Mouse (Mus musculus): ENCODE data around the gene Fam102a. TPM values are rescaled to one million over a fixed set of nuclear protein-coding genes. Genes with fewer than 3 reads are reported as not detected.
A peak's percentile ranks its signal among the peaks of the same experiment; 100 is the strongest.

Gene Fam102a
- total and polyA plus RNA-seq, 3 experiments: 7.0 to 9.2 (median 7.1) TPM

GRCm38 (mm10) chr2:32492661-32493060, 42.5 kb upstream of the Fam102a start:
- Histone ChIP-seq H3K79me2 (replicated peaks; ENCODE audit: control insufficient read depth, insufficient read depth, low read length) (no peaks in the 10 kb centered on the region), H3K9ac (ENCODE audit: low read depth, low read length) (no peak overlapping the region), H3K4me3 (no peak overlapping the region), H3K36me3 (ENCODE audit: control insufficient read depth, insufficient read depth, low read length) (no peaks in the 10 kb centered on the region), H3K27ac (no peak overlapping the region), H3K4me1 (ENCODE audit: control insufficient read depth, insufficient read depth, low read length) (peaks cover 7% of the 10 kb centered on the region), H3K27me3 (ENCODE audit: control insufficient read depth, insufficient read depth, low read length) (no peaks in the 10 kb centered on the region)
- intact Hi-C loops (cut with DNase I): no loop called here
- TF ChIP-seq CTCF (IDR thresholded peaks at IDR 0.05) (no peak), POLR2A (IDR thresholded peaks at IDR 0.05; ENCODE audit: insufficient read depth, low read depth, low read length) (no peak), EP300 (IDR thresholded peaks at IDR 0.05; ENCODE audit: insufficient read depth, low read depth, low read length) (no peak)
- WGBS: 81% methylated on average over 2 of the region's 2 CpGs
- DNase-seq: no peak

- Histone ChIP-seq H3K79me2 (replicated peaks; ENCODE audit: control insufficient read depth, insufficient read depth, low read length) (no peaks in the 10 kb centered on the region), H3K27me3 (ENCODE audit: control insufficient read depth, insufficient read depth, low read length) (no peaks in the 10 kb centered on the region), H3K4me3 (no peak overlapping the region), H3K36me3 (ENCODE audit: control insufficient read depth, insufficient read depth, low read length) (no peaks in the 10 kb centered on the region), H3K9ac (ENCODE audit: low read depth, low read length) (no peak overlapping the region), H3K27ac (no peak overlapping the region), H3K4me1 (ENCODE audit: control insufficient read depth, insufficient read depth, low read length) (peaks cover 7% of the 10 kb centered on the region)
- intact Hi-C loops (cut with DNase I): no loop called here
- WGBS: 63% methylated on average over 12 of the region's 12 CpGs
- peak in 1 of 2 experiments; percentile 26 for DNase-seq
- no peak for TF ChIP-seq CTCF (IDR thresholded peaks at IDR 0.05)
- no peak for TF ChIP-seq POLR2A (IDR thresholded peaks at IDR 0.05; ENCODE audit: insufficient read depth, low read depth, low read length)
- TF ChIP-seq EP300 (IDR thresholded peaks at IDR 0.05; ENCODE audit: insufficient read depth, low read depth, low read length): no peak
Observed at GRCm38 (mm10) chr2:32493301-32493701, 41.8 kb upstream of the Fam102a start.

- TF ChIP-seq EP300 (IDR thresholded peaks at IDR 0.05; ENCODE audit: insufficient read depth, low read depth, low read length) (no peak), CTCF (IDR thresholded peaks at IDR 0.05) (no peak), POLR2A (IDR thresholded peaks at IDR 0.05; ENCODE audit: insufficient read depth, low read depth, low read length) (no peak)
- H3K4me1 ChIP-seq (ENCODE audit: control insufficient read depth, insufficient read depth, low read length): peaks cover 8% of the 10 kb centered on the region
- no peak overlapping the region for H3K4me3 ChIP-seq
- no peak overlapping the region for H3K9ac ChIP-seq (ENCODE audit: low read depth, low read length)
- H3K79me2 ChIP-seq (replicated peaks; ENCODE audit: control insufficient read depth, insufficient read depth, low read length): no peaks in the 10 kb centered on the region
- H3K36me3 ChIP-seq (ENCODE audit: control insufficient read depth, insufficient read depth, low read length): no peaks in the 10 kb centered on the region
- 37% methylated on average over 2 of the region's 2 CpGs for WGBS
- DNase-seq: no peak
- H3K27ac ChIP-seq: peak overlapping the region; percentile 76
- intact Hi-C loops (cut with DNase I): no loop called here
- H3K27me3 ChIP-seq (ENCODE audit: control insufficient read depth, insufficient read depth, low read length): no peaks in the 10 kb centered on the region
Observed at GRCm38 (mm10) chr2:32494522-32494921, 40.6 kb upstream of the Fam102a start.

GRCm38 (mm10) chr2:32495185-32495726, 39.9 kb upstream of the Fam102a start:
- Histone ChIP-seq H3K4me1 (ENCODE audit: control insufficient read depth, insufficient read depth, low read length) (peaks cover 9% of the 10 kb centered on the region), H3K27ac (peak overlapping the region; percentile 76), H3K4me3 (no peak overlapping the region), H3K27me3 (ENCODE audit: control insufficient read depth, insufficient read depth, low read length) (no peaks in the 10 kb centered on the region), H3K9ac (ENCODE audit: low read depth, low read length) (0 out of 2 replicates have a peak overlapping the region, but pooled peaks have one; percentile 21), H3K79me2 (replicated peaks; ENCODE audit: control insufficient read depth, insufficient read depth, low read length) (no peaks in the 10 kb centered on the region), H3K36me3 (ENCODE audit: control insufficient read depth, insufficient read depth, low read length) (no peaks in the 10 kb centered on the region)
- DNase-seq: peak; percentile 60 to 78
- 32% methylated on average over 20 of the region's 20 CpGs for WGBS
- TF ChIP-seq CTCF (IDR thresholded peaks at IDR 0.05) (no peak), POLR2A (IDR thresholded peaks at IDR 0.05; ENCODE audit: insufficient read depth, low read depth, low read length) (0 out of 2 replicates have a peak, but pooled peaks have one; percentile 38), EP300 (IDR thresholded peaks at IDR 0.05; ENCODE audit: insufficient read depth, low read depth, low read length) (peak; percentile 49; the same call in 1 of the 2 replicates)
- intact Hi-C loops (cut with DNase I): no loop called here

GRCm38 (mm10) chr2:32496190-32496589, 38.9 kb upstream of the Fam102a start:
- intact Hi-C loops (cut with DNase I): no loop called here
- no peak overlapping the region for H3K4me3 ChIP-seq
- H3K4me1 ChIP-seq (ENCODE audit: control insufficient read depth, insufficient read depth, low read length): peaks cover 9% of the 10 kb centered on the region
- TF ChIP-seq EP300 (IDR thresholded peaks at IDR 0.05; ENCODE audit: insufficient read depth, low read depth, low read length): no peak
- TF ChIP-seq CTCF (IDR thresholded peaks at IDR 0.05): no peak
- no peak for TF ChIP-seq POLR2A (IDR thresholded peaks at IDR 0.05; ENCODE audit: insufficient read depth, low read depth, low read length)
- no peak overlapping the region for H3K9ac ChIP-seq (ENCODE audit: low read depth, low read length)
- no peaks in the 10 kb centered on the region for H3K27me3 ChIP-seq (ENCODE audit: control insufficient read depth, insufficient read depth, low read length)
- DNase-seq: no peak
- no peaks in the 10 kb centered on the region for H3K36me3 ChIP-seq (ENCODE audit: control insufficient read depth, insufficient read depth, low read length)
- WGBS: 41% methylated on average over 5 of the region's 5 CpGs
- no peaks in the 10 kb centered on the region for H3K79me2 ChIP-seq (replicated peaks; ENCODE audit: control insufficient read depth, insufficient read depth, low read length)
- peak overlapping the region; percentile 20; the same call in 1 of the 2 replicates for H3K27ac ChIP-seq

GRCm38 (mm10) chr2:32499365-32499764, 35.8 kb upstream of the Fam102a start:
- Histone ChIP-seq H3K9ac (ENCODE audit: low read depth, low read length) (no peak overlapping the region), H3K36me3 (ENCODE audit: control insufficient read depth, insufficient read depth, low read length) (no peaks in the 10 kb centered on the region), H3K27ac (no peak overlapping the region; the same call in 1 of the 2 replicates), H3K4me3 (no peak overlapping the region), H3K4me1 (ENCODE audit: control insufficient read depth, insufficient read depth, low read length) (peaks cover 7% of the 10 kb centered on the region), H3K27me3 (ENCODE audit: control insufficient read depth, insufficient read depth, low read length) (no peaks in the 10 kb centered on the region), H3K79me2 (replicated peaks; ENCODE audit: control insufficient read depth, insufficient read depth, low read length) (no peaks in the 10 kb centered on the region)
- WGBS: 51% methylated on average over 4 of the region's 4 CpGs
- intact Hi-C loops (cut with DNase I): no loop called here
- TF ChIP-seq POLR2A (IDR thresholded peaks at IDR 0.05; ENCODE audit: insufficient read depth, low read depth, low read length) (no peak), CTCF (IDR thresholded peaks at IDR 0.05) (no peak), EP300 (IDR thresholded peaks at IDR 0.05; ENCODE audit: insufficient read depth, low read depth, low read length) (no peak)
- DNase-seq: no peak
